ENCODE assay signal across 26 mouse cellular contexts in the genomic region with DNA sequence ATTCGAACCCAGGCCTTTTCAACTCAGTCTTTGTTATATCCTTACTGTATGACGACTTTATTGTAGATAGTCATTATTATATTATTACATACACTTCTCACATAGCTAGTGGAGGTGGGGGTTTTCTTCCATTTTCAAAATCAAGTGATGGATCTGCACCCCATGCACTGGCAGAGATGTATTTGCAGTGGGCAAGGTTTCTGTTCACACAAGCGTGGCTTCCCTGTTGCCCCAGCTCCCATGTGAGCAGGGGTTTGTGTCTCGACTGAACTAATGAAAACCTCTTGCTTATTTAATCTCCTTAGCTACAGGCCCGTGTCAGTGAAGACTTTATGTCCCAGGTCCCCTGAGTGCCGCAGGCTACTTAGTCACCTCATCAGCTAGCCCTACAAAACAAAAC. TPM values are rescaled to one million over a fixed set of nuclear protein-coding genes. Genes with fewer than 3 reads are reported as not detected.
DNase-seq lines count a peak whose midpoint lies in the region; ATAC-seq lines count a peak whose summit lies in the region.
"Had no signal": no experiment of that assay in that cellular context is flagged by ENCODE, and none has a peak within 500 bp of the region (broad histone marks: within the 10 kb centered on the region; RNA-seq: fewer than 3 reads in every experiment).

No protein-coding gene starts in this region.

- no peaks in the 10 kb centered on the region for H3K27me3 ChIP-seq in heart, embryonic 10.5 days (ENCODE audit: insufficient read depth, poor library complexity, severe bottlenecking)
- no peaks in the 10 kb centered on the region for H3K27me3 ChIP-seq in midbrain, embryonic 10.5 days (ENCODE audit: low read depth, poor library complexity, severe bottlenecking)
- H3K27me3 ChIP-seq in midbrain, embryonic 14.5 days (ENCODE audit: control insufficient read depth, insufficient read depth, low read length): no peaks in the 10 kb centered on the region
- H3K27me3 ChIP-seq in limb, embryonic 10.5 days (ENCODE audit: low read depth, poor library complexity, severe bottlenecking): no peaks in the 10 kb centered on the region
- H3K27me3 ChIP-seq in limb, embryonic 11.5 days (ENCODE audit: control insufficient read depth, insufficient read depth, low read length): no peaks in the 10 kb centered on the region
- H3K27me3 ChIP-seq: embryonic facial prominence, embryonic 13.5 days; hindbrain, embryonic 15.5 days had no signal

- 60% methylated on average over 6 of the region's 6 CpGs for WGBS in heart, embryonic 10.5 days
- 41% methylated on average over 6 of the region's 6 CpGs for WGBS in midbrain, embryonic 10.5 days
- WGBS in midbrain, embryonic 14.5 days: 37% methylated on average over 6 of the region's 6 CpGs
- 49% methylated on average over 6 of the region's 6 CpGs for WGBS in limb, embryonic 10.5 days
- 45% methylated on average over 6 of the region's 6 CpGs for WGBS in limb, embryonic 11.5 days

- no peak overlapping the region for H3K4me2 ChIP-seq in midbrain, embryonic 14.5 days (ENCODE audit: low read length)
- H3K4me2 ChIP-seq in limb, embryonic 11.5 days (ENCODE audit: low read depth, severe bottlenecking): no peak overlapping the region
- H3K4me2 ChIP-seq: embryonic facial prominence, embryonic 13.5 days; hindbrain, embryonic 15.5 days had no signal

- intact Hi-C loops in heart, postnatal 10 days (cut with DNase I): loop anchor here (5.0 kb wide), 1 partner anchor 73 kb away; no protein-coding TSS in a partner anchor

- H3K9ac ChIP-seq in midbrain, embryonic 14.5 days (replicated peaks; ENCODE audit: low read length): no peak overlapping the region
- no peak overlapping the region for H3K9ac ChIP-seq in limb, embryonic 11.5 days (ENCODE audit: low read length)
- H3K9ac ChIP-seq: embryonic facial prominence, embryonic 13.5 days; forebrain, postnatal 0 days; hindbrain, embryonic 15.5 days had no signal

- no peak overlapping the region for H3K27ac ChIP-seq in heart, embryonic 10.5 days
- H3K27ac ChIP-seq in midbrain, embryonic 10.5 days (replicated peaks): 0 out of 2 replicates have a peak overlapping the region, but pooled peaks have one; percentile 65
- no peak overlapping the region for H3K27ac ChIP-seq in midbrain, embryonic 14.5 days (replicated peaks; ENCODE audit: low read depth, low read length)
- no peak overlapping the region for H3K27ac ChIP-seq in limb, embryonic 10.5 days
- H3K27ac ChIP-seq in limb, embryonic 11.5 days (replicated peaks; ENCODE audit: low read depth, low read length): no peak overlapping the region
- H3K27ac ChIP-seq: embryonic facial prominence, embryonic 10.5 days; embryonic facial prominence, embryonic 13.5 days; hindbrain, embryonic 15.5 days had no signal

- no peaks in the 10 kb centered on the region for H3K36me3 ChIP-seq in heart, embryonic 10.5 days
- no peaks in the 10 kb centered on the region for H3K36me3 ChIP-seq in midbrain, embryonic 10.5 days
- H3K36me3 ChIP-seq in midbrain, embryonic 14.5 days (ENCODE audit: control insufficient read depth, insufficient read depth, low read length): no peaks in the 10 kb centered on the region
- H3K36me3 ChIP-seq in limb, embryonic 10.5 days: no peaks in the 10 kb centered on the region
- H3K36me3 ChIP-seq in limb, embryonic 11.5 days (ENCODE audit: control insufficient read depth, insufficient read depth, low read length): no peaks in the 10 kb centered on the region
- H3K36me3 ChIP-seq: embryonic facial prominence, embryonic 10.5 days; embryonic facial prominence, embryonic 13.5 days; hindbrain, embryonic 15.5 days had no signal

- H3K9me3 ChIP-seq in heart, embryonic 10.5 days: no peaks in the 10 kb centered on the region
- no peaks in the 10 kb centered on the region for H3K9me3 ChIP-seq in midbrain, embryonic 10.5 days (replicated peaks)
- no peaks in the 10 kb centered on the region for H3K9me3 ChIP-seq in midbrain, embryonic 14.5 days (ENCODE audit: control insufficient read depth, low read length)
- H3K9me3 ChIP-seq in limb, embryonic 10.5 days (replicated peaks): no peaks in the 10 kb centered on the region
- H3K9me3 ChIP-seq in limb, embryonic 11.5 days (ENCODE audit: control insufficient read depth, low read length): no peaks in the 10 kb centered on the region
- H3K9me3 ChIP-seq: embryonic facial prominence, embryonic 10.5 days; embryonic facial prominence, embryonic 13.5 days; hindbrain, embryonic 15.5 days had no signal

- H3K4me3 ChIP-seq in heart, embryonic 10.5 days: no peak overlapping the region
- no peak overlapping the region for H3K4me3 ChIP-seq in midbrain, embryonic 10.5 days
- no peak overlapping the region for H3K4me3 ChIP-seq in midbrain, embryonic 14.5 days (replicated peaks; ENCODE audit: low read depth, low read length)
- no peak overlapping the region for H3K4me3 ChIP-seq in limb, embryonic 10.5 days
- no peak overlapping the region for H3K4me3 ChIP-seq in limb, embryonic 11.5 days (ENCODE audit: low read depth, low read length)
- H3K4me3 ChIP-seq: embryonic facial prominence, embryonic 10.5 days; embryonic facial prominence, embryonic 13.5 days; erythroblast, embryonic 14.5 days; gastrocnemius, adult 2 months; hindbrain, embryonic 15.5 days had no signal

- peak; percentile 38 for DNase-seq in heart, embryonic 10.5 days (ENCODE audit: low spot score)
- no peak for DNase-seq in heart, postnatal 10 days
- DNase-seq in midbrain, embryonic 10.5 days (ENCODE audit: low spot score): no peak
- DNase-seq in midbrain, embryonic 14.5 days: no peak
- DNase-seq in limb, embryonic 10.5 days (ENCODE audit: low spot score): peak; percentile 30
- DNase-seq in limb, embryonic 11.5 days (ENCODE audit: low spot score): peak; percentile 22
- DNase-seq: adrenal gland, adult 2 months; adrenal gland, postnatal 14 days; cerebellum, adult 11 months; cerebellum, adult 2 months; cerebellum, postnatal 10 days; cerebellum, postnatal 36 days; embryo, embryonic 11 days; forebrain, postnatal 0 days; gastrocnemius, adult 2 months; gastrocnemius, postnatal 14 days; heart, adult 18-20 months; heart, postnatal 36 days had no signal

- ATAC-seq in midbrain, embryonic 14.5 days (ENCODE audit: low FRiP score, low TSS enrichment): no peak
- ATAC-seq in limb, embryonic 11.5 days (ENCODE audit: insufficient number of reproducible peaks, low FRiP score, low TSS enrichment, low read depth): no peak
- ATAC-seq: CD4-positive, CD25-positive, alpha-beta regulatory T cell, adult 4 months; forebrain, embryonic 14.5 days; forebrain, postnatal 0 days had no signal

- peaks cover 18% of the 10 kb centered on the region for H3K4me1 ChIP-seq in heart, embryonic 10.5 days
- peaks cover 30% of the 10 kb centered on the region for H3K4me1 ChIP-seq in midbrain, embryonic 10.5 days
- no peaks in the 10 kb centered on the region for H3K4me1 ChIP-seq in midbrain, embryonic 14.5 days (ENCODE audit: control insufficient read depth, insufficient read depth, low read length)
- peaks cover 41% of the 10 kb centered on the region for H3K4me1 ChIP-seq in limb, embryonic 10.5 days
- peaks cover 8% of the 10 kb centered on the region for H3K4me1 ChIP-seq in limb, embryonic 11.5 days (ENCODE audit: control insufficient read depth, insufficient read depth, low read length)
- H3K4me1 ChIP-seq: hindbrain, embryonic 15.5 days had no signal

RNA-seq across cellular contexts. Expression of a gene that starts 59.8 kb away (rescaled TPM):
- polyA plus RNA-seq in heart, embryonic 10.5 days (2016; fragmentation: Nextera tagmentation; extraction: Ambion mirVana): 0.10 and 0.14 TPM in 2 replicates
- 10 to 100 TPM; 13.4 to 16.9 TPM for total RNA-seq in heart, postnatal 10 days (2021)
- polyA plus RNA-seq in midbrain, embryonic 10.5 days (2016; fragmentation: Nextera tagmentation; extraction: Ambion mirVana): 0.37 and 0.44 TPM in 2 replicates
- 0.43 and 0.79 TPM in 2 replicates for polyA plus RNA-seq in midbrain, embryonic 14.5 days (2014; fragmentation: Nextera tagmentation; extraction: Ambion mirVana)
- 0.36 and 0.50 TPM in 2 replicates for polyA plus RNA-seq in limb, embryonic 10.5 days (2016; fragmentation: Nextera tagmentation; extraction: Ambion mirVana)
- 0.53 and 1.1 TPM in 2 replicates for polyA plus RNA-seq in limb, embryonic 11.5 days (2014; fragmentation: Nextera tagmentation; extraction: Ambion mirVana)
- total RNA-seq: MEL had no signal
- polyA plus RNA-seq: C2C12; erythroblast, embryonic 14.5 days had no signal

Comparison
In these comparisons a context has a peak if more than half of its experiments do, and no peak if none do; other contexts are left out.
1. DNase-seq: peak in heart, embryonic 10.5 days (single experiment), limb, embryonic 10.5 days (single experiment) and limb, embryonic 11.5 days (single experiment); none in heart, postnatal 10 days (0 of 2), midbrain, embryonic 10.5 days (single experiment) and midbrain, embryonic 14.5 days (single experiment).